Mouse (Mus musculus): ENCODE results near the gene Zfp423. TPM values are rescaled to one million over a fixed set of nuclear protein-coding genes. Genes with fewer than 3 reads are reported as not detected.

The Zfp423 gene
- polyA plus RNA-seq, 1 experiment, result 18.1 TPM

GRCm38 (mm10) chr8:87836866-87837265 is 122.5 kb downstream of the Zfp423 start:
- DNase-seq (ENCODE audit: low spot score), result no peak

- DNase-seq (ENCODE audit: low spot score), result no peak
These were observed 123.5 kb downstream of the Zfp423 start for GRCm38 (mm10) chr8:87835924-87836323.

DNA sequence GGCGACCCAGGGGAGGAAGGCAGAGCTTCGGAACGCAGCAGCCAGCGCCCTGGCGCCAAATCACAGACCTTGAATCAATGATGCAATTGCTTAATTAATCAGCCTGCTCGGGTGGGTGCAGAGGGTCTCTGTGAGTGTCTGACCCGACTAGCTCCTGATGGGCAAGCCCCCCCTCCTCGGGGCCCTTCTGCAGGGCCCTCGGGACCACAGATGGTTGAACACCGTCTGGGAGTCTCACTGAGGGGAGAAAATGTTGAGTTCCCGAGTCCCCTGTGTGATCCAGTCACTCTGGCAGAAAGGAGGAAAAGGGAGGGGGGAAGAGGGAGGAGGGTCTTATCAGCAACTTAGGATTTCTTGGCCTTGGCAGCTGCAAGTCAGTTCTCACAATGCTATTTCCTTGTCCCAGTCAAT is 124.0 kb downstream of the Zfp423 start:
- no peak for DNase-seq (ENCODE audit: low spot score)

DNA sequence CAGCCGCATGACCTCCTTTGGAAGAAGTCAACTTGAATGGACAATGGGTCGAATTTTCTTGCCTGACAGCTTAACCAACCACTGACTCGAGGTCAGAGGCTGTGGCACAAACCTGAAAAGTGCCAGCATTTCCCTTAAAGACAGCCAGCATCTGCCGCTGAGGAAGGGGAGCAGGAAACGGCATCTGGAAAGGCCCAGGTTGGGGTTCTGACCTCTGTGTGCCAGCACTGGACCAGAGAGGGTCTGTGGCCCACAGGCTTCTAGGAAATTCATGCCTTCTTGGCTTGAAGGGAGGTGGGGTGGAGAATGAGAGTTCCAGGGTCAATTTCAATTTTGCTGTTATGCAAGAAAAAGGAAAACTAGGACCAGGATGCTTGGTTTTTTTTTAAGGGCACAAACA is 124.7 kb downstream of the Zfp423 start:
- no peak for DNase-seq (ENCODE audit: low spot score)

DNA sequence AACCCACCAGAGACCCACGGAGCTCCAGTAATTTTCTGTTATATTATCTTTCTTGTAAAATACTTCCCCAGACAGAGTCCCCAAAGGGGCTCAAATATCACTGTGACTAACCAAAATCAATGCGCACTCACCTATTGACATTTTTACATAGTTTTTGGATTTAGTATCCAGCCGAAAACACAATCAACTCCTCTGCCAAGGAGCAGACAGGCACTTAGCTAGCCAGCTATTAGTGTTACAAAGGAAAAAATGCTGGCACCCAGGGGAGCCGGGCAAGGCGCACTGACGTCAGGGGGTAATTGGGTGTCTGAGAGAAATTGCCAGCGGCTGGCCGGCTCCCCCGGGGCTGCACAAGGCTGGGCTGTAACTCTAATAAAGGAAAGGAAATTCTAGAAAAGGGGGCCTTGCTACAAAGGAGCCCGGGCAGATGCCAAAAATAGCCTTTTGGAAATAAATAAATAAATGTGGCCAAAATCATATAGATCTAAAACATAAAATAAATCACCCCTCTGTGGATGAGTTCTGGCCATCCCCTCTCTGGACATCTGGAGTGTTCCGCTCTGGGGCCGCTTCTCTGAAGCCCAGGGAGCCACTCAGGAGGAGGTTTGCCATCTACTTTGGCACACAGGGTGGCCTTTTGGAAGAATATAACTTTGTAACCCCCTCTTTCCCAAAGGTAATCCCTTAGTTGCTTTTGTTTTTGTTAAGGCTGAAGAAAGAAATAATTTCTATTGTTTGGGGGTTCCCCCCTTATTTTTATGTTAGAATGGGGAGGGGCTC is 125.4 kb downstream of the Zfp423 start:
- no peak for DNase-seq (ENCODE audit: low spot score)

GRCm38 (mm10) chr8:87833339-87833738 is 126.1 kb downstream of the Zfp423 start:
- DNase-seq (ENCODE audit: low spot score), result no peak

- no peak for DNase-seq (ENCODE audit: low spot score)
These were observed 126.7 kb downstream of the Zfp423 start for GRCm38 (mm10) chr8:87832381-87833325.

DNA sequence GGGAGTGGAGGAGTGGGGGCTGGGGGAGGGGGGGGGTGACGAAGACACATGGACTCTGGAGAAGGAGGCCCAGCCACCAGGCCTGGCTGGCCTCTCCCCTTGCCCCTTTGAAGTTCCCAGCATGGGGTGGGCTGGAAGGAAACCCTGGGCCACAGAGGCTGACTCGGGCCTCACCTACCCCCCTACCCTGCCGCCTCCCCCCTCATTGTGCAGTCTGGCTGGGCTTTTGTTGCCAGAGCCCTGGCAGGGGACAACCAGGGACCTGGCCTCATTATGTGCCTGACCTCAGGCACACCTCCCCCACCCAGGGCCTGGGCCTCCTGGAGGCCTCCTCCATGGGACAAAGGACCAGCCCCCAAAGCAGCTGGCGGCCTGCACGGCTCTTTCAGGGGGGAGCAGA is 127.8 kb downstream of the Zfp423 start:
- no peak for DNase-seq (ENCODE audit: low spot score)

DNA sequence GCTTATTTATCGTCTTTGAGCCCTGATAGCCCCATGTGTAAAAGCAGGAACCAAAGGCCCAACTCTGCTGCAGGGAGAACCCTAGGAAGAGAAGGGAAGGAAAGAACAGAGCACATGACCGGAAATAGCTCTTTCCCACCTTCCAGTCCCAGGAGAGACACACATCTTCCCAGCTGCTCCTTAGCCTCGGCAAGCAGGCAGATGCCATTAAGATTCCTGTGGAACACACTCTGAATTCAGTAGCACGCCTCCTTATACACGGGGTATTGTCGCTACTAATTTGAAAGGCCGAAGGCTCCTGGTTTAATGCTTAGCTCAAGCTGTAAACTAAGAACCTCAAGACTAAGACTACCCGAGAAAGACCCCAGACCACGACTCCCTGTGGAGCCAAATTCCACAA is 128.3 kb downstream of the Zfp423 start:
- no peak for DNase-seq (ENCODE audit: low spot score)

- no peak for DNase-seq (ENCODE audit: low spot score)
These were observed 129.2 kb downstream of the Zfp423 start for GRCm38 (mm10) chr8:87830200-87830599.

GRCm38 (mm10) chr8:87826013-87826660 is 133.3 kb downstream of the Zfp423 start:
- DNase-seq (ENCODE audit: low spot score), result no peak

GRCm38 (mm10) chr8:87823172-87823571 is 136.2 kb downstream of the Zfp423 start:
- no peak for DNase-seq (ENCODE audit: low spot score)

GRCm38 (mm10) chr8:87822690-87823089 is 136.7 kb downstream of the Zfp423 start:
- no peak for DNase-seq (ENCODE audit: low spot score)

DNA sequence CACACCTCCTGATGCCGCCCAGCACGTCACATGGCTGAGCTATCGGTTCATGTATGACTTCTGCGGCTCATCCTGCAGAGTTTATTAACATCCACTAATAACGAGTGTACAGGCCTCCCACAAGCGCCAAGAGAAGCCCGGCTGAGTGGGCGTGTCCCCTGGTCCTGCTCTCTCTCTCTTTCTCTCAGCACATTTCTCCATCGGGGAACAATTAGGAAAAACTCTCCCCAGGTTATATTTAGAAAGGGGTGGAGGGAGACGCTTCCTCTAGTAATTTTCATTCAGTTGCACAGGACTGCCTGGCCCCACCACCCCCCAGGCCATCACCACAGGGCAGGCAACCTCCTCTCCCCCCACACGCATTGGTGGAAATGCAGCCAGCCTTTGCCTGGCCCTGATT is 137.2 kb downstream of the Zfp423 start:
- DNase-seq (ENCODE audit: low spot score), result no peak

GRCm38 (mm10) chr8:87821655-87822054 is 137.7 kb downstream of the Zfp423 start:
- DNase-seq (ENCODE audit: low spot score), result no peak

- no peak for DNase-seq (ENCODE audit: low spot score)
These were observed 140.1 kb downstream of the Zfp423 start for GRCm38 (mm10) chr8:87819263-87819662.

- DNase-seq (ENCODE audit: low spot score), result no peak
These were observed 140.9 kb downstream of the Zfp423 start for GRCm38 (mm10) chr8:87818506-87818905.

GRCm38 (mm10) chr8:87816141-87816540 is 143.3 kb downstream of the Zfp423 start:
- no peak for DNase-seq (ENCODE audit: low spot score)

DNA sequence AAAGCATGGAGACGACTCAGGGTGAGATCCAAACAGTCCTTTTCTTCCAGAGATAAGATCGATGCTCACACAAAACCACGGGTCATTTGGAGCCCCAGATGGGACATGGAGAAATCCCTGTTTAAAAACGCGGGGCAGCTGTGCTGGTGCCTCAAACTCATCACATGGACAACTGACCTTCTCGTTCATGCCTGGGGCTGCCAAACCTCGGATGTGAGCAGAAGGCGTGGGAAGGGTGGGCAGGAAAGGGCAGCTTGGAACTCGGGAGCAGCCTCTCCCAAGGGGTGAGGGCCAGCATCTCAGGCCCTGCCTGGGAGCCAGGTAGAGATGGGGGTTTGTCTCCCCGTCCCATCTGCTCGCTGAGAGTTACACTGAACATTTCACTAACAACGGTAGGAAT is 146.7 kb downstream of the Zfp423 start:
- no peak for DNase-seq (ENCODE audit: low spot score)

- DNase-seq (ENCODE audit: low spot score), result no peak
These were observed 147.3 kb downstream of the Zfp423 start for GRCm38 (mm10) chr8:87812069-87812449.

GRCm38 (mm10) chr8:87811399-87812068 is 147.9 kb downstream of the Zfp423 start:
- DNase-seq (ENCODE audit: low spot score), result no peak

- DNase-seq (ENCODE audit: low spot score), result no peak
These were observed 148.6 kb downstream of the Zfp423 start for GRCm38 (mm10) chr8:87810771-87811170.

All from urinary bladder, adult 2 months (tissue).